Mouse (Mus musculus): ENCODE data around the gene Tmem141.
A peak's percentile ranks its signal among the peaks of the same experiment; 100 is the strongest.

Gene Tmem141

GRCm38 (mm10) chr2:25621229-25622200 lies at the start of gene Tmem141:
TSS of gene Tmem141 (minus strand) at chr2:25622005.
- peak; percentile 62 for DNase-seq (ENCODE audit: low read depth)

GRCm38 (mm10) chr2:25666516-25666915 lies 44.7 kb upstream of the Tmem141 start:
- no peak for DNase-seq (ENCODE audit: low read depth)

- no peak for DNase-seq (ENCODE audit: low read depth)
Observed at GRCm38 (mm10) chr2:25664125-25664524, 42.3 kb upstream of the Tmem141 start.

- peak; percentile 2 for DNase-seq (ENCODE audit: low read depth)
Observed at GRCm38 (mm10) chr2:25663511-25663910, 41.7 kb upstream of the Tmem141 start.

GRCm38 (mm10) chr2:25661245-25661970 lies 39.6 kb upstream of the Tmem141 start:
- no peak for DNase-seq (ENCODE audit: low read depth)

GRCm38 (mm10) chr2:25660279-25660678 lies 38.5 kb upstream of the Tmem141 start:
- no peak for DNase-seq (ENCODE audit: low read depth)

- no peak for DNase-seq (ENCODE audit: low read depth)
Observed at GRCm38 (mm10) chr2:25657652-25658051, 35.8 kb upstream of the Tmem141 start, which contains the start of gene Lcn5. TSS of gene Lcn5 (plus strand) at chr2:25657952.

- no peak for DNase-seq (ENCODE audit: low read depth)
Observed at GRCm38 (mm10) chr2:25657246-25657645, 35.4 kb upstream of the Tmem141 start.

- no peak for DNase-seq (ENCODE audit: low read depth)
Observed at GRCm38 (mm10) chr2:25656691-25657090, 34.9 kb upstream of the Tmem141 start.

GRCm38 (mm10) chr2:25654502-25654901 lies 32.7 kb upstream of the Tmem141 start:
- DNase-seq (ENCODE audit: low read depth) = no peak

- DNase-seq (ENCODE audit: low read depth) = no peak
Observed at GRCm38 (mm10) chr2:25652902-25653301, 31.1 kb upstream of the Tmem141 start, which contains the start of gene Lcn8. TSS of gene Lcn8 (plus strand) at chr2:25653120.

GRCm38 (mm10) chr2:25639890-25640289 lies 18.1 kb upstream of the Tmem141 start:
- DNase-seq (ENCODE audit: low read depth) = no peak

GRCm38 (mm10) chr2:25634046-25634445 lies 12.2 kb upstream of the Tmem141 start:
- no peak for DNase-seq (ENCODE audit: low read depth)

GRCm38 (mm10) chr2:25633616-25634015 lies 11.8 kb upstream of the Tmem141 start:
- no peak for DNase-seq (ENCODE audit: low read depth)

GRCm38 (mm10) chr2:25628738-25629137 lies 6.9 kb upstream of the Tmem141 start:
- DNase-seq (ENCODE audit: low read depth) = no peak

GRCm38 (mm10) chr2:25627811-25628210 lies 6.0 kb upstream of the Tmem141 start, which contains the start of gene Fcna:
TSS of gene Fcna (minus strand) at chr2:25628030.
- no peak for DNase-seq (ENCODE audit: low read depth)

- no peak for DNase-seq (ENCODE audit: low read depth)
Observed at GRCm38 (mm10) chr2:25625986-25626385, 4.2 kb upstream of the Tmem141 start.

GRCm38 (mm10) chr2:25620852-25621228 lies 965 bp downstream of the Tmem141 start:
- no peak for DNase-seq (ENCODE audit: low read depth)

- DNase-seq (ENCODE audit: low read depth) = no peak
Observed at GRCm38 (mm10) chr2:25620386-25620785, 1.4 kb downstream of the Tmem141 start.

GRCm38 (mm10) chr2:25617578-25617977 lies 4.2 kb downstream of the Tmem141 start, which contains the start of gene Ccdc183:
TSS of gene Ccdc183 (minus strand) at chr2:25617678.
- DNase-seq (ENCODE audit: low read depth) = no peak

GRCm38 (mm10) chr2:25616398-25616797 lies 5.4 kb downstream of the Tmem141 start:
- no peak for DNase-seq (ENCODE audit: low read depth)

- no peak for DNase-seq (ENCODE audit: low read depth)
Observed at GRCm38 (mm10) chr2:25608671-25609070, 13.1 kb downstream of the Tmem141 start.

All from c-Kit-positive CD71-positive TER-119-negative erythroid progenitor cells, embryonic 14.5 days (primary cell).